Mouse (Mus musculus) hindbrain, embryonic 13.5 days (tissue): ENCODE results near the gene Fut2. TPM values are rescaled to one million over a fixed set of nuclear protein-coding genes. Genes with fewer than 3 reads are reported as not detected.

ENCODE experiments used
- ATAC-seq: fragments of 200-750 bp; cut with Nextera tagmentation; 2 replicates; pipeline ENCODE4 v1.8.0; 2017; ENCODE audit warnings: moderate TSS enrichment; ENCODE audit not compliant: low FRiP score
- H3K27ac ChIP-seq: fragments of 300-500 bp; sonication (generic); 2 replicates; pipeline ENCODE4 v1.5.1; 2015; ENCODE audit warnings: inconsistent platforms, mild to moderate bottlenecking, moderate library complexity
- H3K27me3 ChIP-seq: fragments of 300-500 bp; sonication (generic); 2 replicates; pipeline ENCODE4 v1.6.1; 2015; ENCODE audit warnings: mild to moderate bottlenecking, inconsistent platforms
- H3K36me3 ChIP-seq: fragments of 300-500 bp; sonication (generic); 2 replicates; pipeline ENCODE4 v1.6.1; 2015; ENCODE audit warnings: mild to moderate bottlenecking, inconsistent platforms
- H3K4me1 ChIP-seq: fragments of 300-500 bp; sonication (generic); replicated peaks from 2 replicates; pipeline ENCODE4 v1.6.1; 2015; ENCODE audit warnings: inconsistent platforms
- H3K4me2 ChIP-seq: fragments of 300-500 bp; sonication (generic); 2 replicates; pipeline ENCODE4 v1.6.1; 2015; ENCODE audit warnings: inconsistent platforms, mild to moderate bottlenecking, moderate library complexity
- H3K4me3 ChIP-seq: fragments of 300-500 bp; sonication (generic); 2 replicates; pipeline ENCODE4 v1.5.1; 2015; ENCODE audit warnings: mild to moderate bottlenecking, inconsistent platforms
- H3K9ac ChIP-seq: fragments of 300-500 bp; sonication (generic); 2 replicates; pipeline ENCODE4 v1.6.1; 2015; ENCODE audit warnings: mild to moderate bottlenecking, inconsistent platforms
- H3K9me3 ChIP-seq: fragments of 300-500 bp; sonication (generic); 2 replicates; pipeline ENCODE4 v1.6.1; 2016; ENCODE audit warnings: inconsistent platforms
- WGBS: fragments of 180-500 bp; shearing (Covaris S2); methylation state at CpG from one replicate; pipeline ENCODE4 v1.1.7; 2015; 5-methylcytosine and 5-hydroxymethylcytosine counted together
- polyA plus RNA-seq: library from polyadenylated mRNA; unstranded; fragments of >200 nt; fragmentation: Nextera tagmentation; extraction: Ambion mirVana; gene quantifications from 2 replicates; pipeline ENCODE4 v1.2.1, GENCODE M21; 2015

The Fut2 gene
- polyA plus RNA-seq, 1 experiment from 2014 or later, result 0.09 TPM

GRCm38 (mm10) chr7:45701072-45701471 lies 34.9 kb upstream of the Fut2 start:
- WGBS, result 29% methylated on average over 11 of the region's 11 CpGs
- ATAC-seq, result no peak
- Histone ChIP-seq H3K4me3 (peak overlapping the region; percentile 54), H3K4me2 (peak overlapping the region; percentile 94), H3K36me3 (no peaks in the 10 kb centered on the region), H3K9ac (peak overlapping the region; percentile 71), H3K27ac (peak overlapping the region; percentile 86), H3K4me1 (peaks cover 58% of the 10 kb centered on the region), H3K27me3 (peaks cover 24% of the 10 kb centered on the region), H3K9me3 (no peaks in the 10 kb centered on the region)

DNA sequence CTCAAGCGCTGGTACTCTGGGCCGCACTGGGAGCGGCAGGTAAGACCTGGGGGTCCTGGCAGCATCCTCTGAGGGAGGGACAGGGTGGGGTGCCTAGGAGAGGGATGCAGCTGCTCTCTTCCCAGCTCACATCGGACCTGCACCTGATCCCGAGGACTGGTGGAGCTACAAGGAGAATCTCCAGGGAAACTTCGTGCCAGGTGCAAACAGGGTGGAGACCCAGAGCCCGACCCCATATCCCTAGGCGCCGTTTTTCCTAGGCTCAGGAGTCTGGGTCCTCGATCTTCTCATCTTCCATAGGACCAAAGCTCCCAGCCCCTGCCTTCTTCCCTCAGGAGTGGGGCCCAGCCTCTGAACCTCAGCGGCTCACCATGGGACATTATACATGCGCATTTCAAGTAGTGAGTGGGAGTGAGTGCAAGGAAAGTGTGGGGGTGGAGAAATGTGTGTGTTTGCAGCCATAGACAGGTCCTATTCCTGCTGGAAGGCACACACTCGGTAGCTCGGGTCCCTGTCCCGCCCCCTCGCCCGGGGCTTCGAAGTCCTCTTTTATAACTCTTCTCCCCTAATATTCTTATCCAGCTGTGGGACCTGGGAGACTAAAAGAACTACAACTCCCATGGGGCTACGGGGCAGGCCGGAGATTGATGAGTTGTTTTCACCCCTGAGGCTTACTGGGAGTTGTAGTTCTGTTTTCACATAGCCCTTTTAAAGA lies 34.3 kb upstream of the Fut2 start:
- WGBS, result under 1% methylated on average over 17 of the region's 20 CpGs
- H3K9me3 ChIP-seq, result no peaks in the 10 kb centered on the region
- H3K4me2 ChIP-seq, result peak overlapping the region; percentile 94
- peak overlapping the region; percentile 54 for H3K4me3 ChIP-seq
- H3K4me1 ChIP-seq, result peaks cover 52% of the 10 kb centered on the region
- H3K9ac ChIP-seq, result peak overlapping the region; percentile 82
- H3K27me3 ChIP-seq, result peaks cover 24% of the 10 kb centered on the region
- H3K36me3 ChIP-seq, result no peaks in the 10 kb centered on the region
- ATAC-seq, result peak; percentile 12; the same call in 1 of the 2 replicates
- peak overlapping the region; percentile 86 for H3K27ac ChIP-seq

GRCm38 (mm10) chr7:45699523-45700141 lies 33.4 kb upstream of the Fut2 start, which contains the start of gene Car11:
Gene Car11 (plus strand): TSS chr7:45699843.
- peak within 1 kb of the TSS; percentile 82 for H3K9ac ChIP-seq
- H3K4me1 ChIP-seq, result peaks cover 51% of the 10 kb centered on the region
- H3K9me3 ChIP-seq, result no peaks in the 10 kb centered on the region
- no peaks in the 10 kb centered on the region for H3K36me3 ChIP-seq
- H3K27ac ChIP-seq, result peak within 1 kb of the TSS; percentile 86
- H3K4me3 ChIP-seq, result peak within 1 kb of the TSS; percentile 54
- WGBS, result 1% methylated on average over 36 of the region's 36 CpGs
- peak within 1 kb of the TSS; percentile 94 for H3K4me2 ChIP-seq
- H3K27me3 ChIP-seq, result peaks cover 24% of the 10 kb centered on the region
- no peak for ATAC-seq

- no peak overlapping the region for H3K4me2 ChIP-seq
- H3K9ac ChIP-seq, result no peak overlapping the region
- peaks cover 24% of the 10 kb centered on the region for H3K27me3 ChIP-seq
- H3K9me3 ChIP-seq, result no peaks in the 10 kb centered on the region
- H3K36me3 ChIP-seq, result no peaks in the 10 kb centered on the region
- WGBS, result 93% methylated on average over 7 of the region's 7 CpGs
- peaks cover 42% of the 10 kb centered on the region for H3K4me1 ChIP-seq
- H3K27ac ChIP-seq, result no peak overlapping the region
- no peak overlapping the region for H3K4me3 ChIP-seq
- no peak for ATAC-seq
Measured at GRCm38 (mm10) chr7:45697894-45698293, 31.7 kb upstream of the Fut2 start.

GRCm38 (mm10) chr7:45695098-45695497 lies 28.9 kb upstream of the Fut2 start:
- 8% methylated on average over 5 of the region's 6 CpGs for WGBS
- no peak for ATAC-seq
- H3K4me1 ChIP-seq, result peaks cover 17% of the 10 kb centered on the region
- no peak overlapping the region for H3K4me3 ChIP-seq
- H3K9me3 ChIP-seq, result no peaks in the 10 kb centered on the region
- no peaks in the 10 kb centered on the region for H3K36me3 ChIP-seq
- no peak overlapping the region for H3K4me2 ChIP-seq
- peaks cover 33% of the 10 kb centered on the region for H3K27me3 ChIP-seq
- H3K27ac ChIP-seq, result no peak overlapping the region
- no peak overlapping the region for H3K9ac ChIP-seq

- no peak within 1 kb of the TSS for H3K4me2 ChIP-seq
- H3K27ac ChIP-seq, result no peak within 1 kb of the TSS
- peaks cover 6% of the 10 kb centered on the region; the same call in 1 of the 2 replicates for H3K4me1 ChIP-seq
- 87% methylated on average over 50 of the region's 50 CpGs for WGBS
- no peaks in the 10 kb centered on the region for H3K36me3 ChIP-seq
- peaks cover 25% of the 10 kb centered on the region for H3K27me3 ChIP-seq
- H3K4me3 ChIP-seq, result no peak within 1 kb of the TSS
- no peak for ATAC-seq
- no peak within 1 kb of the TSS for H3K9ac ChIP-seq
- no peaks in the 10 kb centered on the region for H3K9me3 ChIP-seq
Measured at GRCm38 (mm10) chr7:45693921-45694591, 27.9 kb upstream of the Fut2 start, which contains the start of gene Sec1. Gene Sec1 (minus strand): TSS chr7:45694402.

DNA sequence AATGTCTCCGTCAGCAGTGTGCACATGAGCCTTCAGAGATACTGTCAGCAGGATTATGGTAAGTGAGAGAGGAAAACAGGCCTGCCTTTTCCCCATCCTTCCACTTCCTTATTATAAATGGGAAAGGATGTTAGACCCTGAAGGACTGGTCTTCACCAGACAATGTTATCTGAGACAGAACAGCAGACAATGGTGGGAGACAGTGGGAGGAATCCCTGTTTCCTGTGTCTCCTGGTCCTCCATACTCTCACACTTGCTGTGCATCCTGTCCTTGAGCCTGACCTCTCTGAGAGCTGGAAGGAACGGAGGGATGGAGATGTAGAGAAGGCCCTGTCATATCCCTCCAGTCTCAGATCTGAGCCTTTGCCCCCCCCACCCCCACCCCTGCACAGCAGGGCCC lies 26.2 kb upstream of the Fut2 start:
- 76% methylated on average over 2 of the region's 2 CpGs for WGBS
- Histone ChIP-seq H3K27me3 (peaks cover 13% of the 10 kb centered on the region; the same call in 1 of the 2 replicates), H3K4me2 (no peak overlapping the region), H3K4me1 (0 out of 2 replicates have a peak, but pooled peaks cover 6% of the 10 kb centered on the region), H3K9me3 (no peaks in the 10 kb centered on the region), H3K4me3 (no peak overlapping the region), H3K36me3 (no peaks in the 10 kb centered on the region), H3K27ac (no peak overlapping the region), H3K9ac (no peak overlapping the region)
- ATAC-seq, result no peak

- peaks cover 22% of the 10 kb centered on the region for H3K27me3 ChIP-seq
Measured at GRCm38 (mm10) chr7:45689800-45690199, 23.6 kb upstream of the Fut2 start.

GRCm38 (mm10) chr7:45689099-45689498 lies 22.9 kb upstream of the Fut2 start:
- H3K27me3 ChIP-seq, result peaks cover 24% of the 10 kb centered on the region
- peaks cover 15% of the 10 kb centered on the region; the same call in 1 of the 2 replicates for H3K4me1 ChIP-seq
- H3K9ac ChIP-seq, result no peak overlapping the region
- H3K27ac ChIP-seq, result no peak overlapping the region
- 72% methylated on average over 6 of the region's 6 CpGs for WGBS
- no peak for ATAC-seq
- no peaks in the 10 kb centered on the region for H3K36me3 ChIP-seq
- H3K4me2 ChIP-seq, result no peak overlapping the region
- no peaks in the 10 kb centered on the region for H3K9me3 ChIP-seq
- H3K4me3 ChIP-seq, result no peak overlapping the region

More at GRCm38 (mm10) chr7:45689800-45690199, 23.6 kb upstream of the Fut2 start:
- H3K27ac ChIP-seq, result no peak overlapping the region
- ATAC-seq, result no peak
- peaks cover 19% of the 10 kb centered on the region; the same call in 1 of the 2 replicates for H3K4me1 ChIP-seq
- H3K9ac ChIP-seq, result no peak overlapping the region
- no peaks in the 10 kb centered on the region for H3K9me3 ChIP-seq
- H3K4me3 ChIP-seq, result no peak overlapping the region
- no peaks in the 10 kb centered on the region for H3K36me3 ChIP-seq
- WGBS, result 83% methylated on average over 11 of the region's 11 CpGs
- H3K4me2 ChIP-seq, result no peak overlapping the region

DNA sequence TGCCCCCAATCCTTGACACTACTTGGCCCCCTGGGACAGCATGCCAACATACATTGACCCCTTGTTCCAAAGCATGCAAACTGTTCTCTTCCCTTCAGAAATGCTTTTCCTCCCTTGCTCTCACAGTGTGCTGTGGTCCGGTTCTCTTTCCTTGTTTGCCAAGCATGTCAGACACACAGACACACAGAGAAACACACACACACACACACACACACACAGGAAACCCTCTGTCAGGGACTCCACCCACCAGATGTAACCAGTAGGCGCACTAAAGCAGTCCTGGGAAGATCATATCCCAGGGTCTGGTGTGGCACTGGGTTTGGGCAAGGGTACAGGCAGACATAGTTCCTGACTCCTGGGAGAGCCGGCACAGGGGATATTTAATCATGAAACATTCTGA lies 20.6 kb upstream of the Fut2 start:
- H3K27ac ChIP-seq, result no peak overlapping the region
- H3K4me1 ChIP-seq, result peaks cover 27% of the 10 kb centered on the region; the same call in 1 of the 2 replicates
- H3K4me3 ChIP-seq, result no peak overlapping the region
- H3K27me3 ChIP-seq, result peaks cover 24% of the 10 kb centered on the region
- H3K4me2 ChIP-seq, result no peak overlapping the region
- no peaks in the 10 kb centered on the region for H3K9me3 ChIP-seq
- 64% methylated on average over 3 of the region's 3 CpGs for WGBS
- H3K36me3 ChIP-seq, result no peaks in the 10 kb centered on the region
- no peak overlapping the region for H3K9ac ChIP-seq
- no peak for ATAC-seq

DNA sequence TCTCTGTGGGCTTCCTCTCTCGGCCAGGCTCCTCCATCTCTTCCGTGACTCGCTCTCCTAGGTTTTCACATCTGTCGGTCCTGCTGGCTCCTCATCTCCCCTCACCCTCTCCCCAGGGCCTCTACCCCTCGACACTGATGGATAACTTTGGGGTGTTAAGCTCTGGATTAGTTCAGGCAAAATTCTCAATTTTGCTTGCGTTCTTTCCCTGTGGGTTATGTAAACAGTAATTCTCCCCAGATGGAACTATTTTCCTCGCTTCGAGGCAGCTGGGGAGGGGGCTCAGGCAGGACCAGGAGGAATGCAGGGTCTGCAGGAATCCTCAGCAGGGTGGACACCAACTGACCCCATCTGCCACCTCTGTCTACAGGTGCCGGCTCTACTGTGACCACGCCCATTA lies 19.6 kb upstream of the Fut2 start:
- 51% methylated on average over 10 of the region's 10 CpGs for WGBS
- H3K27ac ChIP-seq, result no peak overlapping the region
- no peak overlapping the region for H3K4me2 ChIP-seq
- H3K9me3 ChIP-seq, result no peaks in the 10 kb centered on the region
- no peak for ATAC-seq
- H3K36me3 ChIP-seq, result no peaks in the 10 kb centered on the region
- no peak overlapping the region for H3K4me3 ChIP-seq
- H3K9ac ChIP-seq, result no peak overlapping the region
- H3K4me1 ChIP-seq, result peaks cover 27% of the 10 kb centered on the region; the same call in 1 of the 2 replicates
- H3K27me3 ChIP-seq, result peaks cover 17% of the 10 kb centered on the region

DNA sequence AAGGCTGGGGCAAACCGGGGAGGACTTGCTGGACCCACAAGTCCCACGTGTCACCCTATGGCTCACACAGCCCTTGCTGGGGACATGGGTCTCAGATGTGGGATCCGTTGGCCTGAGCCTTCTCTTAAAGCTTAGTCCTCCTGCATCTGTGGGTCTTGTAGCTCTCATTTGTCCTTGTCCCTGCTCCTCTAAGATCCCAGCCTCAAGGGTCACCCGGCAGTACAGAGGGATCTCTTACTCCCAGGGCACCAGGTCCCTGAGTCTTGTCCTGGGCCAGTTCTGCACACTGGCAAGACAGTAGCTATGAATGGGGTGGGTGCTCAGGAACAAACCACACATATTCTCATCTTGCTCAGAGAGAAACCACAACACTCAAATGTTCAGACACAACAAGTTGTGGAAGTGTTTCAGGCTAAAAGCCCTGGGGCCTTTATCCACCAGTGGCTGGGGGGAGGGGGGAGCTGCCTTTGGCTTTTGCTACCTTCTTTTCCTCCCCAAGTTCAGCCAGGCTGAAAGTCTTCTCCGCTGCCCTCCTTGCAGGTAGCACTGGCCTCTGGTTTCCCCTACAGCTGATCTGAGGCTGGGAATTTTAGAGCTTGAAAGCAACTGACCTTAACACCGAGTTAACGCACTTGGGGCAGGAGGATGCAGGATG lies 17.3 kb upstream of the Fut2 start, which contains the start of gene Ntn5:
TSS of gene Ntn5 (plus strand) at position 627 of the 655 bp plus-strand sequence.
- ATAC-seq, result no peak
- Histone ChIP-seq H3K9me3 (no peaks in the 10 kb centered on the region), H3K4me1 (peaks cover 27% of the 10 kb centered on the region; the same call in 1 of the 2 replicates), H3K4me2 (no peak within 1 kb of the TSS; the same call in 1 of the 2 replicates), H3K9ac (peak within 1 kb of the TSS; percentile 49; the same call in 1 of the 2 replicates), H3K36me3 (no peaks in the 10 kb centered on the region), H3K4me3 (no peak within 1 kb of the TSS), H3K27ac (no peak within 1 kb of the TSS), H3K27me3 (peaks cover 11% of the 10 kb centered on the region)
- 71% methylated on average over 7 of the region's 7 CpGs for WGBS
